Mouse (Mus musculus) adrenal gland, adult 2 months (tissue): ENCODE results near the gene Ano8. TPM values are rescaled to one million over a fixed set of nuclear protein-coding genes. Genes with fewer than 3 reads are reported as not detected.
"Not testable (repeated sequence)": the region's sequence is repeated elsewhere in the genome, so short reads cannot be mapped to it uniquely, and the experiment has no call there.

Source experiments
- DNase-seq: peaks from one replicate; pipeline ENCODE4 v3.0.0; 2021
- polyA plus RNA-seq: library from polyadenylated mRNA; depleted of rRNA; stranded (reverse); fragments of >200 nt; gene quantifications from 2 replicates; pipeline ENCODE4 v1.2.3, GENCODE M21; 2012; rRNA removed
- total RNA-seq, 2 experiments: library from RNA; stranded (reverse); gene quantifications; 2 replicates each; pipeline ENCODE4 v1.2.3; 2021

The Ano8 gene
- total and polyA plus RNA-seq, 3 experiments: 9.9 to 44.9 (median 16.4) TPM

DNA sequence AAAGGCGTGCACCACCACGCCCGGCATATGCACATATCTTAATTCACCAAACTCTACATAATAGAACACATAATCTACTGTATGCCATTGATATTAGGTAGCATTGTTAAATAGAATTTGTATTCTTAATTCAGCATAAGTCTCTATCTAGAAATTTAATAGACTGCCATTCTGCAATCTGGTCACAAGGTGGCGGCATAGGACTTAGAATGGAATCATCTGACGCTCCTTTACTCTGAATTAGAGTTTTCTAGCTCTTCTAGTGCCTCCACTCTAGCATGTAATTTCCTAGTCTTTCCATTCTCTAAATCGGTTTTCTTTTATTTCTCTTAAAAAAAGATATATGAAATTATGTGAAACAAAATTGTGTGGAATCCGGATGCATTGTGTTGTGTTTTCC, 44.4 kb downstream of the Ano8 start:
- peak; percentile 49 for DNase-seq

DNA sequence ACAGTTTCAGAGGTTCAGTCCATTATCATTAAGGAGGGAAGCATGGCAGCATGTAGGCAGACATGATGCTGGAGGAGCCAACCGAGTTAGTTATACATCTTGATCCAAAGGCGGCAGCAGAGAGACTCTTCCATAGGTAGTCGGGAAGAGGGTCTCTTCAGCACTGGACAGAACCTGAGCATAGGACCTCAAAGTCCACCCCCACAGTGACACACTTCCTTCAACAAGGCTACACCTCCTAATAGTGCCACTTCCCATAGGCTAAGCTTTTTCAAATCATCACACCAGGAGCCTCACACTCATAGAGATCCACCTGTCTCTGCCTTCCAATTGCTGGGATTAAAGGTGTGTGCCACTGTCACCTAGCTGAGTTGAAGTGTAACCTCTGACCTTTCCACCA, 48.7 kb downstream of the Ano8 start:
- no peak for DNase-seq

DNA sequence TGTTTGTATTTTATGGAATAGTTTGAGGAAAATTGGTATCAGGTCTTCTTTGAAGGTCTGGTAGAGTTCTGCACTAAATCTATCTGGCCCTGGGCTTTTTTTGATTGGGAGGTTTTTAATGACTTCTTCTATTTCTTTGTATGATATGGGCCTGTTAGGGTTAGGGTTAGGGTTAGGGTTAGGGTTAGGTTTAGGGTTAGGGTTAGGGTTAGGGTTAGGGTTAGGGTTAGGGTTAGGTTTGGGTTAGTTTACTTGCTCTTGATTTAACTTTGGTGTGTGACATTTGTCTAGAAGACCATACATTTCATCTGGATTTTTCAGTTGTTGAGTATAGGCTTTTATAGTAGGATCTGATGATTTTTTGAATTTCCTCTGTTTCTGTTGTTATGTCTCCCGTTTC, 52.8 kb downstream of the Ano8 start:
- DNase-seq: not testable (repeated sequence)

Other genes starting within 250 kb of the Ano8 start
- 10 to 100 TPM; 32.6 to 34.1 TPM for gene Myo9b, start 213.2 kb downstream of the Ano8 start, total RNA-seq
- 19.2 and 24.3 TPM in 2 replicates for gene Myo9b, start 213.2 kb downstream of the Ano8 start, polyA plus RNA-seq
- 10 to 100 TPM; 12.7 to 19.5 TPM for gene Haus8, start 213.0 kb downstream of the Ano8 start, total RNA-seq
- gene Haus8, start 213.0 kb downstream of the Ano8 start, polyA plus RNA-seq: 3.7 and 4.7 TPM in 2 replicates
- 100 to 1,000 TPM; 167 to 218 TPM for gene Use1, start 119.1 kb downstream of the Ano8 start, total RNA-seq
- 69.3 and 79.6 TPM in 2 replicates for gene Use1, start 119.1 kb downstream of the Ano8 start, polyA plus RNA-seq
- gene Ocel1, start 114.7 kb downstream of the Ano8 start, total RNA-seq: 10 to 100 TPM; 16.5 to 17.8 TPM
- gene Ocel1, start 114.7 kb downstream of the Ano8 start, polyA plus RNA-seq: 32.1 and 36.1 TPM in 2 replicates
- 10 to 100 TPM; 49.7 to 71.5 TPM for gene Nr2f6, start 104.0 kb downstream of the Ano8 start, total RNA-seq
- gene Nr2f6, start 104.0 kb downstream of the Ano8 start, polyA plus RNA-seq: 335 and 389 TPM in 2 replicates
- gene Ushbp1, start 90.2 kb downstream of the Ano8 start, total RNA-seq: 10 to 100 TPM; 11.9 to 16.8 TPM
- gene Ushbp1, start 90.2 kb downstream of the Ano8 start, polyA plus RNA-seq: 40.1 and 58.8 TPM in 2 replicates
- 100 to 1,000 TPM; 106 to 119 TPM for gene Babam1, start 89.1 kb downstream of the Ano8 start, total RNA-seq
- gene Babam1, start 89.1 kb downstream of the Ano8 start, polyA plus RNA-seq: 143 and 164 TPM in 2 replicates
- under 1 TPM; 0.48 to 0.58 TPM for gene Ankle1, start 80.0 kb downstream of the Ano8 start, total RNA-seq
- 3.4 and 4.2 TPM in 2 replicates for gene Ankle1, start 80.0 kb downstream of the Ano8 start, polyA plus RNA-seq
- gene Abhd8, start 22.3 kb downstream of the Ano8 start, total RNA-seq: 10 to 100 TPM; 52.1 to 64.4 TPM
- 220 and 223 TPM in 2 replicates for gene Abhd8, start 22.3 kb downstream of the Ano8 start, polyA plus RNA-seq
- gene Mrpl34, start 21.0 kb downstream of the Ano8 start, total RNA-seq: 100 to 1,000 TPM; 130 to 133 TPM
- gene Mrpl34, start 21.0 kb downstream of the Ano8 start, polyA plus RNA-seq: 230 and 261 TPM in 2 replicates
- gene Dda1, start 16.8 kb downstream of the Ano8 start, total RNA-seq: 10 to 100 TPM; 54.7 to 76.7 TPM
- gene Dda1, start 16.8 kb downstream of the Ano8 start, polyA plus RNA-seq: 129 and 149 TPM in 2 replicates
- 10 to 100 TPM; 15.6 to 26.7 TPM for gene Gtpbp3, start 2.1 kb upstream of the Ano8 start, total RNA-seq
- gene Gtpbp3, start 2.1 kb upstream of the Ano8 start, polyA plus RNA-seq: 58.3 and 77.4 TPM in 2 replicates
- gene Plvap, start 25.8 kb upstream of the Ano8 start, total RNA-seq: 100 to 1,000 TPM; 198 to 219 TPM
- 559 and 580 TPM in 2 replicates for gene Plvap, start 25.8 kb upstream of the Ano8 start, polyA plus RNA-seq
- gene Ccdc194, start 39.7 kb upstream of the Ano8 start, total RNA-seq: not detected
- not detected in 2 replicates for gene Ccdc194, start 39.7 kb upstream of the Ano8 start, polyA plus RNA-seq
- gene Bst2, start 51.5 kb upstream of the Ano8 start, total RNA-seq: 10 to 100 TPM; 63.1 to 98.6 TPM
- gene Bst2, start 51.5 kb upstream of the Ano8 start, polyA plus RNA-seq: 457 and 528 TPM in 2 replicates
- gene Mvb12a, start 57.0 kb upstream of the Ano8 start, total RNA-seq: 10 to 100 TPM; 64.7 to 74.4 TPM
- gene Mvb12a, start 57.0 kb upstream of the Ano8 start, polyA plus RNA-seq: 230 and 237 TPM in 2 replicates
- 1 to 10 TPM; 4.1 to 6.8 TPM for gene Tmem221, start 72.9 kb upstream of the Ano8 start, total RNA-seq
- 31.6 and 35.2 TPM in 2 replicates for gene Tmem221, start 72.9 kb upstream of the Ano8 start, polyA plus RNA-seq
- gene Nxnl1, start 80.6 kb upstream of the Ano8 start, total RNA-seq: 1 to 10 TPM; 1.2 to 1.6 TPM
- gene Nxnl1, start 80.6 kb upstream of the Ano8 start, polyA plus RNA-seq: 0.26 and 0.54 TPM in 2 replicates
- 100 to 1,000 TPM; 195 to 212 TPM for gene Slc27a1, start 82.9 kb upstream of the Ano8 start, total RNA-seq
- 479 and 725 TPM in 2 replicates for gene Slc27a1, start 82.9 kb upstream of the Ano8 start, polyA plus RNA-seq
- gene Pgls, start 106.2 kb upstream of the Ano8 start, total RNA-seq: 100 to 1,000 TPM; 125 to 142 TPM
- 675 and 694 TPM in 2 replicates for gene Pgls, start 106.2 kb upstream of the Ano8 start, polyA plus RNA-seq
- 1 to 10 TPM; 2.1 to 2.5 TPM for gene Fam129c, start 111.7 kb upstream of the Ano8 start, total RNA-seq
- gene Fam129c, start 111.7 kb upstream of the Ano8 start, polyA plus RNA-seq: 2.0 and 2.5 TPM in 2 replicates
- 10 to 100 TPM; 53.3 to 60.8 TPM for gene Colgalt1, start 125.0 kb upstream of the Ano8 start, total RNA-seq
- gene Colgalt1, start 125.0 kb upstream of the Ano8 start, polyA plus RNA-seq: 201 and 217 TPM in 2 replicates
- gene Unc13a, start 185.8 kb upstream of the Ano8 start, total RNA-seq: 10 to 100 TPM in 1 of 2 experiments, 1 to 10 TPM in 1; 6.0 to 10.5 TPM
- gene Unc13a, start 185.8 kb upstream of the Ano8 start, polyA plus RNA-seq: 4.4 and 6.3 TPM in 2 replicates
- gene Jak3, start 190.3 kb upstream of the Ano8 start, total RNA-seq: 10 to 100 TPM in 1 of 2 experiments, 1 to 10 TPM in 1; 9.4 to 19.0 TPM
- 32.3 and 44.2 TPM in 2 replicates for gene Jak3, start 190.3 kb upstream of the Ano8 start, polyA plus RNA-seq
- 1 to 10 TPM; 7.1 to 7.5 TPM for gene Insl3, start 203.3 kb upstream of the Ano8 start, total RNA-seq
- 39.2 and 39.3 TPM in 2 replicates for gene Insl3, start 203.3 kb upstream of the Ano8 start, polyA plus RNA-seq
- 1 to 10 TPM; 4.4 to 5.7 TPM for gene B3gnt3, start 215.8 kb upstream of the Ano8 start, total RNA-seq
- gene B3gnt3, start 215.8 kb upstream of the Ano8 start, polyA plus RNA-seq: 14.4 and 17.5 TPM in 2 replicates
- gene Fcho1, start 239.8 kb upstream of the Ano8 start, total RNA-seq: 1 to 10 TPM; 1.8 to 2.7 TPM
- 8.2 and 10.6 TPM in 2 replicates for gene Fcho1, start 239.8 kb upstream of the Ano8 start, polyA plus RNA-seq